Comparison of ENCODE assay signal across 9 mouse cellular contexts in genomic region chr19:55122351-55122980, GRCm38 (mm10). TPM values are rescaled to one million over a fixed set of nuclear protein-coding genes. Genes with fewer than 3 reads are reported as not detected.
DNase-seq lines count a peak whose midpoint lies in the region; ATAC-seq and TF ChIP-seq lines count a peak whose summit lies in the region.
"Had no signal": no experiment of that assay in that cellular context is flagged by ENCODE, and none has a peak within 500 bp of the region (broad histone marks: within the 10 kb centered on the region; RNA-seq: fewer than 3 reads in every experiment).

No protein-coding gene starts in this region.

- no peaks in the 10 kb centered on the region for H3K9me3 ChIP-seq in ES-E14 (ENCODE audit: control insufficient read depth, insufficient read depth, low read depth, low read length)
- no peaks in the 10 kb centered on the region for H3K9me3 ChIP-seq in hindbrain, embryonic 11.5 days (ENCODE audit: control insufficient read depth, low read length)

- 56% methylated on average over 4 of the region's 4 CpGs for WGBS in hindbrain, embryonic 11.5 days

- H3K9ac ChIP-seq in ES-E14 (ENCODE audit: insufficient read depth, low read depth, low read length, poor library complexity, severe bottlenecking) = no peak overlapping the region
- H3K9ac ChIP-seq in hindbrain, embryonic 11.5 days (ENCODE audit: low read depth, low read length) = no peak overlapping the region

- no peak overlapping the region for H3K4me2 ChIP-seq in hindbrain, embryonic 11.5 days (replicated peaks; ENCODE audit: low read depth, low read length)

- DNase-seq in adrenal gland, postnatal 10 days = peak; percentile 36
- no peak for DNase-seq in adrenal gland, adult 8-10 months
- DNase-seq in ES-E14 (ENCODE audit: low read depth, low spot score) = peak; percentile 49
- DNase-seq in hindbrain, embryonic 11.5 days (ENCODE audit: low spot score) = peak; percentile 69
- peak; percentile 76 for DNase-seq in lung, postnatal 10 days
- DNase-seq in thymus, postnatal 14 days = no peak
- no peak for DNase-seq in gastrocnemius, postnatal 14 days
- no peak for DNase-seq in testis, postnatal 10 days (ENCODE audit: low spot score)

- no peaks in the 10 kb centered on the region for H3K36me3 ChIP-seq in ES-E14 (ENCODE audit: control insufficient read depth, insufficient read depth, low read length, poor library complexity, severe bottlenecking)
- H3K36me3 ChIP-seq in hindbrain, embryonic 11.5 days (ENCODE audit: control insufficient read depth, insufficient read depth, low read length) = no peaks in the 10 kb centered on the region

- peak; percentile 70 for ATAC-seq in hindbrain, embryonic 11.5 days (ENCODE audit: low FRiP score)

- H3K27me3 ChIP-seq in hindbrain, embryonic 11.5 days (ENCODE audit: control insufficient read depth, insufficient read depth, low read length) = no peaks in the 10 kb centered on the region

- intact Hi-C loops in gastrocnemius, postnatal 14 days (cut with DNase I; ENCODE audit: low total_unique reads) = no loop called here

- in situ Hi-C loops in ES-E14 (cut with MboI; ENCODE audit: low sequenced_read_pairs in 2 of 2, unreplicated experiment in 2 of 2) = no loop called here

- no peak overlapping the region for H3K4me3 ChIP-seq in ES-E14 (ENCODE audit: insufficient read depth in 1 of 2, low read depth in 1 of 2, low read length in 2 of 2, poor library complexity in 1 of 2, severe bottlenecking in 1 of 2)
- no peak overlapping the region for H3K4me3 ChIP-seq in hindbrain, embryonic 11.5 days (ENCODE audit: low read depth, low read length)

- peaks cover 2 to 4% of the 10 kb centered on the region in 2 experiments; a peak in 3 of 4 replicates for H3K4me1 ChIP-seq in ES-E14 (ENCODE audit: control insufficient read depth in 2 of 2, insufficient read depth in 2 of 2, low read length in 2 of 2, poor library complexity in 1 of 2)
- peaks cover 4% of the 10 kb centered on the region; the same call in 1 of the 2 replicates for H3K4me1 ChIP-seq in hindbrain, embryonic 11.5 days (replicated peaks; ENCODE audit: control insufficient read depth, insufficient read depth, low read length)

- no peak overlapping the region for H3K27ac ChIP-seq in ES-E14 (ENCODE audit: insufficient read depth, low read depth, low read length, poor library complexity, severe bottlenecking)
- H3K27ac ChIP-seq in hindbrain, embryonic 11.5 days (ENCODE audit: low read depth, low read length) = peak overlapping the region; percentile 84

TF ChIP-seq in ES-E14, 5 proteins besides CTCF, POLR2A, EP300 and RAD21:
- TF ChIP-seq MAFK (IDR thresholded peaks at IDR 0.05; ENCODE audit: insufficient read depth, low read depth, low read length) (no peak), ZNF384 (IDR thresholded peaks at IDR 0.05; ENCODE audit: low read depth, low read length) (no peak), ZC3H11A (IDR thresholded peaks at IDR 0.05; ENCODE audit: borderline replicate concordance, low read depth, low read length) (no peak), CHD2 (IDR thresholded peaks at IDR 0.05; ENCODE audit: low read depth, low read length) (no peak), HCFC1 (IDR thresholded peaks at IDR 0.05; ENCODE audit: borderline replicate concordance, insufficient read depth, low read length) (no peak)

RNA-seq across cellular contexts. Expression of gene Gpam, which starts 4.6 kb away (rescaled TPM):
- total RNA-seq in adrenal gland, postnatal 10 days (2021) = 100 to 1,000 TPM; 174 to 215 TPM
- 100 to 1,000 TPM in 3 of 4 experiments, 10 to 100 TPM in 1; 77.4 to 450 (median 220) TPM for total RNA-seq in adrenal gland, adult 8-10 months (2022)
- total RNA-seq in ES-E14 (2012; rRNA removed) = 16.6 and 27.4 TPM in 2 replicates
- 17.5 and 22.4 TPM in 2 replicates for polyA plus RNA-seq in hindbrain, embryonic 11.5 days (2014; fragmentation: Nextera tagmentation; extraction: Ambion mirVana)
- total RNA-seq in gastrocnemius, postnatal 14 days (2021) = 100 to 1,000 TPM; 118 to 123 TPM

RNA-seq across cellular contexts. Expression of gene Tectb, which starts 58.1 kb away (rescaled TPM):
- under 1 TPM; 0.45 to 0.55 TPM for total RNA-seq in adrenal gland, postnatal 10 days (2021)
- under 1 TPM in 2 of 4 experiments, not detected in 2; 0.55 to 0.66 TPM for total RNA-seq in adrenal gland, adult 8-10 months (2022)
- total RNA-seq in ES-E14 (2012; rRNA removed) = not detected in 2 replicates
- polyA plus RNA-seq in hindbrain, embryonic 11.5 days (2014; fragmentation: Nextera tagmentation; extraction: Ambion mirVana) = 0.13 TPM in 1 of 2 replicates, not detected in the other
- under 1 TPM; 0.64 to 0.66 TPM for total RNA-seq in gastrocnemius, postnatal 14 days (2021)
- total RNA-seq: left cerebral cortex, postnatal 36 days had no signal

Comparison
In these comparisons a context has a peak if more than half of its experiments do, and no peak if none do; other contexts are left out.
1. DNase-seq: peak in adrenal gland, postnatal 10 days (single experiment), ES-E14 (single experiment), hindbrain, embryonic 11.5 days (single experiment) and lung, postnatal 10 days (single experiment); none in adrenal gland, adult 8-10 months (single experiment), thymus, postnatal 14 days (single experiment), gastrocnemius, postnatal 14 days (single experiment) and testis, postnatal 10 days (single experiment).